Mouse (Mus musculus) ES-Bruce4 (cell line): Measurements from ENCODE around the gene Avil. TPM values are rescaled to one million over a fixed set of nuclear protein-coding genes. Genes with fewer than 3 reads are reported as not detected.

Experiments
- H3K27ac ChIP-seq: 2 replicates; pipeline ENCODE4 v1.5.1; 2012; ENCODE audit warnings: low read length, inconsistent platforms; ENCODE audit not compliant: insufficient read depth
- H3K27me3 ChIP-seq: 2 replicates; pipeline ENCODE4 v1.6.1; 2012; ENCODE audit warnings: mild to moderate bottlenecking, low read length, inconsistent platforms; ENCODE audit not compliant: control insufficient read depth, poor library complexity, insufficient read depth, severe bottlenecking
- H3K36me3 ChIP-seq: 2 replicates; pipeline ENCODE4 v1.6.1; 2012; ENCODE audit warnings: inconsistent platforms, mild to moderate bottlenecking, low read length, moderate library complexity; ENCODE audit not compliant: control insufficient read depth, poor library complexity, insufficient read depth, severe bottlenecking
- H3K4me1 ChIP-seq: one replicate; pipeline ENCODE4 v1.8.1; 2011; ENCODE audit warnings: low read length; ENCODE audit not compliant: control insufficient read depth, insufficient read depth
- H3K4me3 ChIP-seq: 2 replicates; pipeline ENCODE4 v1.5.1; 2011; ENCODE audit warnings: low read depth, mild to moderate bottlenecking, low read length
- H3K9ac ChIP-seq: 2 replicates; pipeline ENCODE4 v1.6.1; 2012; ENCODE audit warnings: low read depth, mild to moderate bottlenecking, inconsistent platforms; ENCODE audit not compliant: poor library complexity, severe bottlenecking
- H3K9me3 ChIP-seq: replicated peaks from 2 replicates; pipeline ENCODE4 v1.6.1; 2012; ENCODE audit warnings: mild to moderate bottlenecking, low read length, inconsistent platforms; ENCODE audit not compliant: control insufficient read depth, poor library complexity, insufficient read depth, severe bottlenecking
- CTCF ChIP-seq: IDR thresholded peaks from one replicate; pipeline ENCODE4 v1.8.1; 2011; ENCODE audit warnings: low read depth, low read length
- EP300 ChIP-seq: IDR thresholded peaks from 2 replicates; pipeline ENCODE4 v1.6.1; 2011; ENCODE audit warnings: low read depth, low read length; ENCODE audit not compliant: insufficient read depth
- POLR2A ChIP-seq: IDR thresholded peaks from one replicate; pipeline ENCODE4 v1.8.1; 2011; ENCODE audit warnings: low read length; ENCODE audit not compliant: insufficient read depth
- polyA plus RNA-seq: library from polyadenylated mRNA; stranded (reverse); fragments of >200 nt; gene quantifications from 2 replicates; pipeline ENCODE4 v1.2.4, GENCODE M21; 2011; ENCODE audit warnings: low read depth; ENCODE audit not compliant: missing spikeins, insufficient read depth, insufficient read length

Gene Avil
- polyA plus RNA-seq, 1 experiment = 0.19 TPM

DNA sequence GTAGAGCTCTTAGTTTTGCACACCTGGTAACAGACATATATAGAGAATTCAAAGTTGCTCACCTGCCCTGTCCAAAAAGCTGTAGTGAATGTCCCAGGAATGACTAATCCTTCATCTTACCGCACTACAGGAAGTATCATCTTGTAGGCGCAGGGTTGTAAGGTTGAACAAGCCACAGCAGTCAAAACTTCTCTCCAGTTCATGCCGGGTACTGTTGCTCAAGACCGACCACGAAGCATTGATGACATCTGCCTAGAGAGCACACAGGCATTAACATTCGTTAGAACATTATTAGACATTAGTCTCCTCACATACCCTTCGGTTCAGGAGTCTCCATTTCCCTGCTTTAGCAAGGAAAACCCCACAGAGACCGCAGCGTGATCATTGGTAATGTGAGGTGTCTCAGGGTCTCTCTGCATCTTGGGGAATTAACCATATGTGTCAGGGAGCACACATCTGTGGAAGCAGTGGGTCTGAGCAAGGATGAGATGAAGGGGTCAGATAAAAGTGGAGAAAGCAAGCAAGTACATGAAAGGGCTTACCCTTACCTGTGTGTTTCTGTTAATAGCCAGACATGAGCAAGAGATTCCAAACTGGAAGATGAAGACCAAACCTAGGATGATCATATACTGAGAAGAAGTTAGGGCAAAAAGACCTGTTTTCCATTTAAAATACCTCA lies 68.0 kb downstream of the Avil start:
- Histone ChIP-seq H3K27me3 (no peaks in the 10 kb centered on the region), H3K27ac (no peak overlapping the region), H3K4me3 (0 out of 2 replicates have a peak overlapping the region, but pooled peaks have one; percentile 98), H3K9me3 (no peaks in the 10 kb centered on the region), H3K4me1 (peaks cover 3% of the 10 kb centered on the region), H3K9ac (peak overlapping the region; percentile 90; the same call in 1 of the 2 replicates), H3K36me3 (peaks cover 39% of the 10 kb centered on the region)
- TF ChIP-seq CTCF (no peak), POLR2A (no peak), EP300 (no peak)

DNA sequence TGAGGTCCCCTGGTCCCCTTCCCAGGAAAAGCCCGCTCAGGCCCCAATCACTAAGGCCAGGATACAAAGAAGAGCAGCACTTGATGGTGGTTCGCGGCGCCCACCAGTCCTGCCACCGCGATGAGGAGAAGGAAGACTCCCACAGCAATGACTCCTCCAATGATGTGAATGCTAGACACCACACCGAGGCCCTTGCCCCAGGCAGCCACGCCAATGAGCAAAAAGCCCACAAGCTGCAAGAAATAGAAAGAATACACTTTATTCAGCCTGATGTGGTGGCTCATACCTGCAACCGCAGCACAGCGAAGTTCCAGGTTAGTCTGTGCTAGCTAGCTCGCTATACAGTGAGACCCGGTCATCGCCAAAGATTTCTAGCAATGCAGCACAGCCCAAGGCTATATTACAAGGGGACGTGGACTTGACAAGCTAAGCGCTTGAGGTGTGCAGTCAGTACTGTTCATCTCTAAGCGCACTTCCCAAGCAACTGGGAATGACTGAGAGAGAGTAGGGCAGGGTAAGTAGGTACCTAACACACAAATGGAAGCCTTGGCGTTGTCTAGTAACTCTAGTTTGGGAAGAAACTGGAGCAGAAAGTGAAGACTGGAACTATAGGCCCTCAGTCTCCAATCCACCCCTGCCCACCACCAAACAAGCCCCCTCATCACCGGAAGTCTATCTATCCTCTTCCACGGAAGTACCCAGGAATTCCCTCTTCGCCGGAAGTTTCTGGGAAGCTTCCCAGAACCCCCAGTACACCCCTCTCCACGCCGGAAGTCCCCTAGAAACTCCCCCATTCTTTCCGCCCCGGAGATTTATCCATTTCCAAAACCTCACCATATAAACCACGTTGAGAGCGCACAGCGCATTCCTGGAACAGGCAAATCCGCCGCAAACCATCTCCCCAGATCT lies 69.0 kb downstream of the Avil start:
- peaks cover 3% of the 10 kb centered on the region for H3K4me1 ChIP-seq
- peak overlapping the region; percentile 98 for H3K4me3 ChIP-seq
- TF ChIP-seq CTCF (no peak), EP300 (no peak), POLR2A (no peak)
- peak overlapping the region; percentile 90 for H3K9ac ChIP-seq
- H3K27me3 ChIP-seq = no peaks in the 10 kb centered on the region
- no peaks in the 10 kb centered on the region for H3K9me3 ChIP-seq
- peaks cover 39% of the 10 kb centered on the region for H3K36me3 ChIP-seq
- H3K27ac ChIP-seq = peak overlapping the region; percentile 69

Other genes starting within 250 kb of the Avil start
- 10.2 and 14.3 TPM in 2 replicates for gene Atp23, start 99.4 kb upstream of the Avil start, polyA plus RNA-seq
- 60.9 and 62.0 TPM in 2 replicates for gene Ctdsp2, start 22.0 kb upstream of the Avil start, polyA plus RNA-seq
- gene Tsfm, start 30.1 kb downstream of the Avil start, polyA plus RNA-seq = 40.6 and 47.9 TPM in 2 replicates
- 20.2 and 22.8 TPM in 2 replicates for gene Mettl1, start 40.7 kb downstream of the Avil start, polyA plus RNA-seq
- gene Eef1akmt3, start 40.8 kb downstream of the Avil start, polyA plus RNA-seq = 0.41 and 0.51 TPM in 2 replicates
- gene Cyp27b1, start 47.5 kb downstream of the Avil start, polyA plus RNA-seq = 0.42 TPM in 1 of 2 replicates, not detected in the other
- gene March9, start 59.5 kb downstream of the Avil start, polyA plus RNA-seq = 8.8 and 9.5 TPM in 2 replicates
- 619 and 675 TPM in 2 replicates for gene Cdk4, start 62.8 kb downstream of the Avil start, polyA plus RNA-seq
- 71.0 and 75.9 TPM in 2 replicates for gene Tspan31, start 69.6 kb downstream of the Avil start, polyA plus RNA-seq
- 0.72 and 0.85 TPM in 2 replicates for gene Agap2, start 74.6 kb downstream of the Avil start, polyA plus RNA-seq
- gene Os9, start 120.4 kb downstream of the Avil start, polyA plus RNA-seq = 14.1 and 16.7 TPM in 2 replicates
- gene B4galnt1, start 164.5 kb downstream of the Avil start, polyA plus RNA-seq = 7.7 and 9.5 TPM in 2 replicates
- gene Slc26a10, start 179.9 kb downstream of the Avil start, polyA plus RNA-seq = 24.6 and 35.2 TPM in 2 replicates
- 50.9 and 54.3 TPM in 2 replicates for gene Arhgef25, start 189.4 kb downstream of the Avil start, polyA plus RNA-seq
- gene Dtx3, start 195.0 kb downstream of the Avil start, polyA plus RNA-seq = 49.8 and 50.8 TPM in 2 replicates
- gene Pip4k2c, start 210.9 kb downstream of the Avil start, polyA plus RNA-seq = 36.7 and 39.2 TPM in 2 replicates